Mouse (Mus musculus): ENCODE results near the gene 2410004P03Rik.

- TF ChIP-seq CTCF (IDR thresholded peaks at IDR 0.05; ENCODE audit: borderline replicate concordance, extremely low read depth, insufficient read depth, insufficient read length) (peak; percentile 84), POLR2A (IDR thresholded peaks at IDR 0.05; ENCODE audit: borderline replicate concordance, extremely low read depth, insufficient read depth, insufficient read length, poor library complexity, severe bottlenecking) (no peak)
These were observed at the start of gene 2410004P03Rik for GRCm38 (mm10) chr12:17011100-17011870.
